Mouse (Mus musculus): Measurements from ENCODE around the gene Ankrd61. TPM values are rescaled to one million over a fixed set of nuclear protein-coding genes. Genes with fewer than 3 reads are reported as not detected.

The Ankrd61 gene
- not detected for total RNA-seq (2021)
- long read RNA-seq, experiment 1, result 0 reads
- long read RNA-seq, experiment 2, partial matches to known transcripts, result 0 of 2 reads
- long read RNA-seq, experiment 2, other reads (novel, unspliced or antisense), result 2 of 2 reads

DNA sequence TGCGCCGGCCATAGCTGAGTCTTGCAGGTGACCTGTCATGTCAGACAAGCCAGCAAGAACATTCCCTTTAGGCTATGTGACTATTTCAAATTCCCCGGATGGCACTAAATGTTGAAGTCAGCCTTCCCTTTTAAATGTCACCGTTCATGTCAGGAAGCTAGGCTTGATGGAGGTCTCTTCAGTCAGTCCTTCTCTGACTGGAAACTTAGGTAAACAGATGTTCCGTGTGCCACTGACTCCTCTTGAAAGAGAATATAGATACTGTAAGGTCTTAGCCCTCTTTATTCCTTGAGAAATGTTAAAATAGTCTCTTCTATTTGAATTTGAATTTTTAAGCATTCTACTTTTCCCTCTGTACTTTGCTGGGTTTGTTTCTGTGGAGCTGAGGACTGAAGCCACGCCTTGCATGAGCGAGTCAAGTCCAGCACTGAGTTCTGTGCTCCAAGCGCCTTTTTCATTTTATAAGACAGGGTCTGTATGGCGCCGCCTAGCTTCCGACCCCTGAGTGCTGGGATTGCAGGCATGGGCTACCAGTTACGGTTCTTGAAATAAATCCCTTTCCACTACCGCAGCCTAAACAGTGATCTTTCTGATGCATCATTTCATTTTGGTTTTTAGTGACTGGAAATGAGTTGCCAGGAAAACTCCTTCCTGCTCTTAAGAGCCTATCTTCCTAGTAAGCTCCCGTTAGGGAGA, at the start of gene Ankrd61:
Ankrd61 (minus strand) TSS at position 51 of the 696 bp plus-strand sequence.
- no peak for DNase-seq

- no peak for DNase-seq
Measured at GRCm38 (mm10) chr5:143943231-143944125, 46.0 kb upstream of the Ankrd61 start.

- DNase-seq, result no peak
Measured at GRCm38 (mm10) chr5:143941588-143941987, 44.1 kb upstream of the Ankrd61 start.

DNA sequence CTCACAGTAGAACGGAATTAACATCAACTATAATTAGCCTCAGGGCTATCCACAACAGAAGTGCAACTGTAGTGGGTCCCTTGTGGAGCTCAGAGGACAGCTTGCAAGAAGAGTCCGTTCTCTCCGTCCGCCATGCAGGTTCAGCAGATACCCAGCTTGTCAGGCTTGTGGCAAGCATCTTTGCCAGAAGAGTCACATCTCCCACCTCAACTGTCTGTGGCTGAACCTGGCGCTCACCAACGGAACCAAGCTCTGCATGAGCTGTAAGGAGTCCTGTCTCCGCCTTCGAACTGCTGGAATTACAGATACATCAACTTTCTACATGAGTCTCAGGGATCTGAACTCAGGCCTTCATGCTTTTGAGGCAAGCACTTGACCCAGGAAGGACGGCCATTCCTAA, 38.7 kb upstream of the Ankrd61 start:
- DNase-seq, result no peak

GRCm38 (mm10) chr5:143933875-143934274, 36.4 kb upstream of the Ankrd61 start:
- no peak for DNase-seq

DNA sequence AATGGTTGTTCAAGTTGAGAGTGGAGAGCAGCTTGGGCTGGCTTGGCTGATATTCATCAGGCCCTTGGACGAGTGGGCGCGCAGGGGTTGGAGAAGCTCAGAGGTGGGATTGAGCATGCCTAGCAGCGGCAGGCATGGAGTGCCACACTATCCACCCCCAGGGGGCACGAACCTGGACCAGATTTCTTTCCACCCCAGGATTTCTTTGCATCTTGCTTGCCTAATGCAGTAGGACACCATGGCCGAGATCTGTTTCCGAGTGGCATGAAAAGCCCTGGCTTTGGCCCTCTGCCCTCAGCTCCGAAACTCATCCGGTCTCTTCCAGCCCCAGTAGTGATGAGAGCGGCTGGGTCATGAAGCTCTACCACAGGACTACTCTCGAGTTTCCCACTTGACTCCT, 35.9 kb upstream of the Ankrd61 start:
- no peak for DNase-seq

DNA sequence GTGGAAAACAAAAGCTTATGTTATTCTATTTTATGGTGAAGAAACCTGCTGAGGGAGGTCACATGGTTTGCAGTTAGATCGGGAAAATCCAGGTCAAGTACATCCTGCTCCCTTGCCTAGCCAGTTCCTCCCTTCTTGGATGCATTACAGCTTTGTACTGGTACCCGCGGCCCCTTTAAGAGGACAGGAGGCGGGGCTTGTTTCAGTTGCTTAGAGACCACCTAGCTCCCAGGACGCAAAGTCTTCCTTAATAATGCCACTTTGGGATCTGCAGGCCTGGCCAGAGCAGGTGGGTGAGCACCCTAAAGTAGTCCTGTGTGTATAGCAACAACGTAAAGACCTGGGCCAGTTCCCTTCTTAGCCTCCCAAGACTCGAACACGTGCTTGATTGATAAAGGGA, 35.3 kb upstream of the Ankrd61 start, which contains the start of gene Rsph10b:
Rsph10b (plus strand) TSS at position 205 of the 400 bp plus-strand sequence.
- peak; percentile 43 to 59 for DNase-seq

- no peak for DNase-seq
Measured at GRCm38 (mm10) chr5:143931863-143932580, 34.5 kb upstream of the Ankrd61 start.

- DNase-seq, result no peak
Measured at GRCm38 (mm10) chr5:143930656-143931055, 33.2 kb upstream of the Ankrd61 start.

GRCm38 (mm10) chr5:143929291-143929690, 31.8 kb upstream of the Ankrd61 start:
- no peak for DNase-seq

DNA sequence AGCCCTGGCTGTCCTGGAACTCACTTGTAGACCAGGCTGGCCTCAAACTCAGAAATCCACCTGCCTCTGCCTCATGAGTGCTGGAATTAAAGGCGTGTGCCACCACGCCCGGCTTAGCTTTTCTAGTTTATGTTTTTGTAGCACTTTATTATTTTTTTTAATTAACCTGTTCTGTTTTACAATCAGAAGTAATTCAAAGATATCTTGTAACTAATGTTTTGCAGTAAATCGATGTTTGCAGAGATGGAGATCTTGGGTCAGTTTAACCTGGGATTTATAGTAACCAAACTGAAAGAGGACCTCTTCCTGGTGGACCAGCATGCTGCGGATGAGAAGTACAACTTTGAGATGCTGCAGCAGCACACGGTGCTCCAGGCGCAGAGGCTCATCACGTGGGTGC, 30.4 kb upstream of the Ankrd61 start, which contains the start of gene Gm42421:
Gm42421 (plus strand) TSS at position 301 of the 400 bp plus-strand sequence.
- no peak for DNase-seq

- no peak for DNase-seq
Measured at GRCm38 (mm10) chr5:143924781-143925452, 27.4 kb upstream of the Ankrd61 start.

DNA sequence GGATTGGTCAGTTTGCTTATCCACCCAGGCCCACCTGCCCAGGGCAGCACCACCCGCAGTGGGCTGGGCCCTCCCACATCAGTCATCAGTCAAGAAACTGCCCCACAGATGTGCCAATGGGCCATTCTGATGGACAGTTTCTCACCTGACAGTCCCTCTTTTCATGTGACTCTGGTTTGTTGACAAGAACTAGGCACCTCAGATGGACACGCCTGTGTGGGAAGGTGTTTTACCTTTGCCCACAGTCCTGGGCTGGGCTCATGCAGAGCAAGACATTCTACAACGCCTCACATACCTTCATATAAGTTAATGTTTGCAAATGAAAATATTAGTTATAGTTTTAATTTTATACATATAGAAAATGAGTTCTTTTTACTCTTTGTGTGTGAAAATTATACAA, 20.6 kb upstream of the Ankrd61 start:
- DNase-seq, result no peak

DNA sequence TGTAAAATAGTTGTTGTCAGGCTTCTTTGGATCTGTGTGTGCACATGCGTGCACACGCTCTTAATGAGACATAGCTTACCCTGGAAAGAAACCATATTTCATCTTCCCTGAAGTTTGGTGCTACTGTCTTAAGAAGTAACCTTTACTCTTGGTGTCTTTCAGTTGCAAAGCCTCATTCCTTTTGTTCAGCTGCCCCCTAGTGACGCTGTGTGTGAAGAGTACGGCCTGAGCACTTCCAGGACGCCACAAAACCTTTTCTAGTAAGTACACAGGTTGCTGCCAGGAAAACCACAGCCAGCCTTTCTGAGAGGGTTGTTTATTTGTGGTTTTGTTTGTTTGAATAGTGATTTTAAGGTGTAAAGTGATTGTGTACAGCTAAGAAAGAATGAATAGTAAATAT, 19.9 kb upstream of the Ankrd61 start:
- DNase-seq, result peak; percentile 67 to 81

- no peak for DNase-seq
Measured at GRCm38 (mm10) chr5:143916221-143916620, 18.7 kb upstream of the Ankrd61 start.

DNA sequence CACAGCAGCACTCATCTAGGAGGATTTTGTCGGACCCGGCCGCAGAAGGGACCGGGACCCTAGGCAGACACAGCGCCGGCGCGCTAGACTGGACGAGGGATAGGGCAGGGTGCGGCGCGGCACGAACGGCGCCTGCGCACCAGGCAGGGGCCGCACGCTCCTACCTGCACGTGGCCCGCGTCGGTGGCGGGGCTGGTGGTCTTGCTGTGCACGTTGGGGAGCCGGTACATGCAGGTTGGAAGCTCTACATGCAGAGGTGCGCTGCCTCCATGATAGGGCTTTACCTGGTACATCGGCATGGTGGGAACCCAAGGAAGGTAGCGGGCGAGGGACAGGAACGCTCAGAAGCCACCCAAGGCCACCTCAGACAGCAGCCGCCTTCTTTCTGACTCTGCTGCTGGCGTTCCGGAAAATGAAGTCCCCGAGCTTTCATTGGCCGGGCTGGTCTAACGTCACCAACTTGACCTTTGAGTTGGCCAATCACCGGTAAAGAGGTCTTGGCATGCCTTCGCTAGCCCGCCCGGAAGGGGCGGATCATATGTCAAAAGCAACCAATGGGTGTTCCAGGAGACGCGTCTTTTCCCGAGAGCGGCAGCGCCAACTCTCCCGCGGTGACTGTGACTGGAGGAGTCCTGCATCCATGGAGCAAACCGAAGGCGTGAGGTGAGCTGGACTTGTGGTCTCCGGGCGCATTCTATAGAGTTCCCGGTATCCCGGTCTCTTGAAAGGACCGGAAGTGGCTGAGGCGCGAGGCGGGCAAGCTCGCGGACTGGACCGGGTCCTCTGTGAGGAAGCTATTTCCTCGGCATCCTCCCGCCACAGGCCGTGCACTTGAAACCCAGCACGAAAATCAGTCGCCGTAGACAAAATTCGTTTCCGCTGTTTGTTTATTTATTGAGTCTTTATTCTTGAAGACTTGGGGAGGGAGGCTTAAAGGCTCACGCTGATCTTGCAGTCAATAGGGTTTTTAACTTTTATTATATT, 12.2 kb upstream of the Ankrd61 start, which contains the start of the genes Aimp2 and Pms2:
Aimp2 (minus strand) TSS at position 431 of the 984 bp plus-strand sequence.
Pms2 (plus strand) TSS at position 548 of the 984 bp plus-strand sequence.
- peak; percentile 96 for DNase-seq

- no peak for DNase-seq
Measured at GRCm38 (mm10) chr5:143908926-143909325, 11.4 kb upstream of the Ankrd61 start.

- DNase-seq, result no peak
Measured at GRCm38 (mm10) chr5:143906429-143906828, 8.9 kb upstream of the Ankrd61 start.

- no peak for DNase-seq
Measured at GRCm38 (mm10) chr5:143903813-143904212, 6.3 kb upstream of the Ankrd61 start.

DNA sequence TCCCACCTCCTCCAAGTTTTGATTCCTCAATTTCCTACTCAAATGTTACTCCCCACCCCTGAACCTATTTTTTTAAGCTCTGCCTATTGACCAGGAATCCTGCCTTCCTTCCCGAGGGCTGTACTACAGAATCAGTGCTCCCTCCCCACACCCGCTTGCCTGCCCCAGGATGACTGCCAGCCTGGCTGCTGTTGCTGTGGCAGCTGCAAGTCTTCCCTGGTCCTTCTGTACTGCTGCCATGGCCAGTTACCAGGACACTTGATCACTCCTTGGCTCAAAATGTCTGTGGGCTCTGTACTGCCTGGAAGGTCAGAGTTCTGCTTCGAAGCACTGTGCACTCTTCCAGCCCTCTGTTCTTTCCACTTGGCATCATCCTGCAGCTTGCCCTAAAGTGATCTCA, 4.6 kb upstream of the Ankrd61 start:
- no peak for DNase-seq

All from adrenal gland, postnatal 36 days (tissue).